Mouse (Mus musculus): ENCODE measurements around the gene Acsbg1.

DNA sequence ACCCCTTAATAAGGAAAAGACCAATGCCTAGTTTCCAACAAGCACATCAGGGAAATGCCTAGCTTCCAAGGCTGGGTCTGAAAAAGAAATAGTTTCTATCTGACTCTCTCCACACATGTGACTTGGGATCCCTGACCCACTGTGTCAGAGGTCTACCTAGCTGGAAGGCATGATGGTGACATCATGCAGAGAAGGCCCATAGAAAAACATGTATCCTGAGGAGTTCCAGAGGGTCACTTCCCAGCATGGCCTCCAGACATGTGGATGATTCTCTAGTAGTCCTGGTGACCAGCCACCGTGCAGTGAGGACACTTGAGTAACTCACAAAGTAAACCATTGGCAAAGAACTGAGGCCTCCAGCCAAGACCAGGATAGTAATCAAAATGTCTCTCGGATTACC lies 5.8 kb downstream of the Acsbg1 start:
- no peak for TF ChIP-seq MAFK (IDR thresholded peaks at IDR 0.05; ENCODE audit: insufficient read depth, low read depth, low read length)
- TF ChIP-seq CHD2 (IDR thresholded peaks at IDR 0.05; ENCODE audit: low read depth, low read length) = no peak
- no peak for TF ChIP-seq ZNF384 (IDR thresholded peaks at IDR 0.05; ENCODE audit: low read depth, low read length)

Measured in ES-E14 (cell line).